Mouse (Mus musculus): ENCODE results near the gene Fbxl20. TPM values are rescaled to one million over a fixed set of nuclear protein-coding genes. Genes with fewer than 3 reads are reported as not detected.
"Not testable (repeated sequence)": the region's sequence is repeated elsewhere in the genome, so short reads cannot be mapped to it uniquely, and the experiment has no call there.

The Fbxl20 gene
- polyA plus RNA-seq (2015; fragmentation: Nextera tagmentation; extraction: Ambion mirVana): 12.8 and 13.0 TPM in 2 replicates

GRCm38 (mm10) chr11:98149786-98150624 is at the start of gene Fbxl20:
TSS of gene Fbxl20 (minus strand) at chr11:98150403.
- H3K27me3 ChIP-seq (replicated peaks; ENCODE audit: insufficient read depth, low read length): no peaks in the 10 kb centered on the region
- peak; percentile 96 for DNase-seq (ENCODE audit: low spot score)
- H3K4me3 ChIP-seq (ENCODE audit: low read depth, low read length): peak within 1 kb of the TSS; percentile 85
- no peak for TF ChIP-seq CTCF (IDR thresholded peaks at IDR 0.05)
- no peak for TF ChIP-seq EP300 (IDR thresholded peaks at IDR 0.05)
- H3K9me3 ChIP-seq (ENCODE audit: low read length): no peaks in the 10 kb centered on the region
- no peaks in the 10 kb centered on the region for H3K36me3 ChIP-seq (ENCODE audit: insufficient read depth, low read length)
- ATAC-seq: peak; percentile 88
- peaks cover 10% of the 10 kb centered on the region; the same call in 1 of the 2 replicates for H3K4me1 ChIP-seq (ENCODE audit: insufficient read depth, low read depth, low read length)
- H3K4me2 ChIP-seq (replicated peaks; ENCODE audit: low read depth, low read length): peak within 1 kb of the TSS; percentile 92
- peak within 1 kb of the TSS; percentile 95 for H3K27ac ChIP-seq (ENCODE audit: low read length)
- H3K9ac ChIP-seq (replicated peaks; ENCODE audit: low read depth): peak within 1 kb of the TSS; percentile 84
- 1% methylated on average over 47 of the region's 65 CpGs for WGBS

GRCm38 (mm10) chr11:98192901-98193805 is 43.0 kb upstream of the Fbxl20 start, which contains the start of gene Med1:
TSS of gene Med1 (minus strand) at chr11:98193293.
- Histone ChIP-seq H3K27ac (ENCODE audit: low read length) (peak within 1 kb of the TSS; percentile 92), H3K4me3 (ENCODE audit: low read depth, low read length) (peak within 1 kb of the TSS; percentile 83), H3K27me3 (replicated peaks; ENCODE audit: insufficient read depth, low read length) (no peaks in the 10 kb centered on the region), H3K9me3 (ENCODE audit: low read length) (no peaks in the 10 kb centered on the region), H3K9ac (replicated peaks; ENCODE audit: low read depth) (peak within 1 kb of the TSS; percentile 88), H3K36me3 (ENCODE audit: insufficient read depth, low read length) (no peaks in the 10 kb centered on the region; the same call in 1 of the 2 replicates), H3K4me1 (ENCODE audit: insufficient read depth, low read depth, low read length) (no peaks in the 10 kb centered on the region), H3K4me2 (replicated peaks; ENCODE audit: low read depth, low read length) (peak within 1 kb of the TSS; percentile 72)
- ATAC-seq (peak; percentile 98), DNase-seq (ENCODE audit: low spot score) (peak; percentile 100)
- TF ChIP-seq EP300 (IDR thresholded peaks at IDR 0.05): peak; percentile 73
- TF ChIP-seq CTCF (IDR thresholded peaks at IDR 0.05): no peak
- 1% methylated on average over 49 of the region's 53 CpGs for WGBS

- TF ChIP-seq EP300 (IDR thresholded peaks at IDR 0.05) (no peak), CTCF (IDR thresholded peaks at IDR 0.05) (no peak)
- Histone ChIP-seq H3K36me3 (ENCODE audit: insufficient read depth, low read length) (peaks cover 5% of the 10 kb centered on the region; the same call in 1 of the 2 replicates), H3K27me3 (replicated peaks; ENCODE audit: insufficient read depth, low read length) (no peaks in the 10 kb centered on the region), H3K9ac (replicated peaks; ENCODE audit: low read depth) (no peak overlapping the region), H3K9me3 (ENCODE audit: low read length) (no peaks in the 10 kb centered on the region), H3K4me3 (ENCODE audit: low read depth, low read length) (no peak overlapping the region), H3K4me1 (ENCODE audit: insufficient read depth, low read depth, low read length) (no peaks in the 10 kb centered on the region), H3K27ac (ENCODE audit: low read length) (peak overlapping the region; percentile 21; the same call in 1 of the 2 replicates), H3K4me2 (replicated peaks; ENCODE audit: low read depth, low read length) (no peak overlapping the region)
- DNase-seq (ENCODE audit: low spot score) (peak; percentile 6), ATAC-seq (no peak)
- WGBS: 67% methylated on average over 5 of the region's 5 CpGs
These were observed 40.6 kb upstream of the Fbxl20 start for GRCm38 (mm10) chr11:98190820-98191219.

GRCm38 (mm10) chr11:98187640-98188395 is 37.6 kb upstream of the Fbxl20 start:
- ATAC-seq (peak; percentile 97), DNase-seq (ENCODE audit: low spot score) (peak; percentile 83)
- H3K4me1 ChIP-seq (ENCODE audit: insufficient read depth, low read depth, low read length): no peaks in the 10 kb centered on the region
- H3K9me3 ChIP-seq (ENCODE audit: low read length): no peaks in the 10 kb centered on the region
- H3K27me3 ChIP-seq (replicated peaks; ENCODE audit: insufficient read depth, low read length): no peaks in the 10 kb centered on the region
- no peak overlapping the region for H3K4me2 ChIP-seq (replicated peaks; ENCODE audit: low read depth, low read length)
- H3K9ac ChIP-seq (replicated peaks; ENCODE audit: low read depth): no peak overlapping the region
- H3K4me3 ChIP-seq (ENCODE audit: low read depth, low read length): no peak overlapping the region
- peak overlapping the region; percentile 39; the same call in 1 of the 2 replicates for H3K27ac ChIP-seq (ENCODE audit: low read length)
- WGBS: 66% methylated on average over 9 of the region's 9 CpGs
- H3K36me3 ChIP-seq (ENCODE audit: insufficient read depth, low read length): peaks cover 11% of the 10 kb centered on the region; the same call in 1 of the 2 replicates
- TF ChIP-seq CTCF (IDR thresholded peaks at IDR 0.05) (no peak), EP300 (IDR thresholded peaks at IDR 0.05) (no peak; the same call in 1 of the 2 replicates)

- H3K4me1 ChIP-seq (ENCODE audit: insufficient read depth, low read depth, low read length); H3K9me3 ChIP-seq (ENCODE audit: low read length); H3K4me2 ChIP-seq (replicated peaks; ENCODE audit: low read depth, low read length); H3K27ac ChIP-seq (ENCODE audit: low read length); H3K27me3 ChIP-seq (replicated peaks; ENCODE audit: insufficient read depth, low read length); DNase-seq (ENCODE audit: low spot score); ATAC-seq; H3K4me3 ChIP-seq (ENCODE audit: low read depth, low read length); H3K9ac ChIP-seq (replicated peaks; ENCODE audit: low read depth): not testable (repeated sequence)
- H3K36me3 ChIP-seq (ENCODE audit: insufficient read depth, low read length): peaks cover 23% of the 10 kb centered on the region; the same call in 1 of the 2 replicates
- 88% methylated on average over 3 of the region's 3 CpGs for WGBS
These were observed 31.9 kb upstream of the Fbxl20 start for GRCm38 (mm10) chr11:98182149-98182548.

All from lung, postnatal 0 days (tissue).